Mouse (Mus musculus) cerebellum, postnatal 14 days (tissue): Measurements from ENCODE around the gene Ankrd44.
"Not testable (repeated sequence)": the region's sequence is repeated elsewhere in the genome, so short reads cannot be mapped to it uniquely, and the experiment has no call there.

Experiments
- DNase-seq, 2 experiments: peaks; one replicate each; pipeline ENCODE4 v3.0.0; 2021; ENCODE audit warnings: mixed read lengths in 2 of 2

Ankrd44 gene

DNA sequence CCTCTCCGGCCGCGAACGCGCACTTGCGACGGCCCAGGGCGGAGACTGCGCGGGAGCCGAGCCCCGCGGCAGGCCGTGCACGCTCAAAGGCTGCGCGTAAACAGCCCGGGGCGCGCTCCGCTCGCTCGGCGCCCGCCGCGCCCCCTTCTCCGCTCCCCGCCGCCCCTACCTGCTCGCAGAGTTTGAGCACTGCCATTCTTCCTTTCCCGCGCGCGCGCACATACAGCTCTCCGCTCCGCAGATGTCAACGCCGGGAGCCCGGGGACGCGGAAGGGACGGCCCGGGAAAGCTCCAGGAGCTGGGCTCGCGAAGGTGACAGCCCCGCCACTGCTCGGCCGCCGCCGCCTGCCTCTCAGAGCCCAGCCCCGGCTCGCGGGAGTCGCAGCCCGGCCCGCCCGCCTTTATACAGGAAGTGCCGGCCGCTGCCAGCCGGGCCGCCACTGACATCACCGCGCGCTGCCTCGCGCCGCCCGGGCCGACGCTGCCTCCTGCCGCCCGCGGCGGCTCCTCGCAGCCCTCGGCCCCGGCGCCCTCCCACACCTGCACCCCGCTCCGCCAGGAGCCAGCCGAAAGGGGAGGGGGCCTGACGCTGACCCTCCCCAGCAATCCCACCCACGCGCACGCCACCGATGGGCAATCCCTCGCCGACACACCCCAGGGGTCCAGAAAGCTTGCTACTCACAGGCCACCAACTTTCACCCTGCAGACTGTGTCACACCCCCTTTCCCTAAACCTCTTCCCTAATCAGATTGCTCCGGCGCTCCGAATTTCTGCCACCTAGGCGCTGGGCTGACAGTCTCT lies at the start of gene Ankrd44:
TSS of gene Ankrd44 (minus strand) at position 417 of the 801 bp plus-strand sequence.
- peak; percentile 84 to 85 for DNase-seq

DNA sequence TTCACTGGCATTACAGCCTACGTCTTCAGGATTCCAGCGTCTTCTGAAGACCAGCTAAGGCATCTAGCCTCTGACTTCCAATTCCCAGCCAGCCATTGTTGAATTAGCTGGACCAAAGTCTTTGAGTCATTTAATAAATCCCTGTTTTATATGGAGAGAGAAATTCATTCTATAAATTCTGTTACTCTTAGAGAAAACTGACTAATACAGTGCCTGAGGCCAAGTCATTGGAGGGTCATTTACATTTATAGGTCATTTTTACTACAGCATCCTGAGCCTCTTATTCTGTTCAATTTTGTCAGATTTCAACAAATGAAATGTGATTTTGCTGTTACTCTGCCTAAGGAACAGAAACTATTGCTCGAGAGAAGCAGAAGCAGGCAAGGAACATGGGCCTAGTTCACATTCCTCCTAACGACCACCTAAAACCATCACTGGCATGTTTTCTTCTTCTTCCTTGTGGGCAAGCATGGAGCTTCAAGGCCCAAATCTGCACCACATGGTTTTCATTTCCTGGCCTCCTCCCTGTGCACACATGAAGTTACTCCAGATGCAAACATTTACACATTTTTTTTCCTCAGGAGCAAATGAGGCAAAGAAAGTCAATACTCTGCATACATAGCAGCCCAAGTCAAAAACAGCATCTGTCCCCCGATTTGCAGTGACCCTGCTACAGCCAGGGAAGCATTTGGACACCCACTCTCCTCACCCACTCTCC lies 45.7 kb upstream of the Ankrd44 start:
- DNase-seq: no peak

DNA sequence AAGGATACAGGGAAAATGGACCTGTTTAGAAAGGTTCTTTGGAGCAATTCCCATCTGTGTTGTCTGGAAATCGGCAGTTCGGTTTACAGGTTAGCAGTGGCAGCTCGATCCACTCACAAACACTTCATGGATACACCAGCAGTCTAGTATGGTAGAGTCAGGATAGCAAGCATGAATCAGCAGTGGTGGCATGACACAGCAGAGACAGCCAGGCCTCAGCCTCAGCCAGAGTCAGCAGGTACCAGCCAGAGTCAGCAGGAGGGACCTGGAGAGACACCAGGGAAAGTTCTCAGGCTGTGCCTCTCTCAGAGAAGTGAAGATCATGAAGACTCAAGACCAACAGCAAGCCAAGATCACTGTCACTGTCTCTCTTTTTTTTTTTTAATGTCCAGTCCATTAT lies 40.7 kb upstream of the Ankrd44 start:
- no peak for DNase-seq

DNA sequence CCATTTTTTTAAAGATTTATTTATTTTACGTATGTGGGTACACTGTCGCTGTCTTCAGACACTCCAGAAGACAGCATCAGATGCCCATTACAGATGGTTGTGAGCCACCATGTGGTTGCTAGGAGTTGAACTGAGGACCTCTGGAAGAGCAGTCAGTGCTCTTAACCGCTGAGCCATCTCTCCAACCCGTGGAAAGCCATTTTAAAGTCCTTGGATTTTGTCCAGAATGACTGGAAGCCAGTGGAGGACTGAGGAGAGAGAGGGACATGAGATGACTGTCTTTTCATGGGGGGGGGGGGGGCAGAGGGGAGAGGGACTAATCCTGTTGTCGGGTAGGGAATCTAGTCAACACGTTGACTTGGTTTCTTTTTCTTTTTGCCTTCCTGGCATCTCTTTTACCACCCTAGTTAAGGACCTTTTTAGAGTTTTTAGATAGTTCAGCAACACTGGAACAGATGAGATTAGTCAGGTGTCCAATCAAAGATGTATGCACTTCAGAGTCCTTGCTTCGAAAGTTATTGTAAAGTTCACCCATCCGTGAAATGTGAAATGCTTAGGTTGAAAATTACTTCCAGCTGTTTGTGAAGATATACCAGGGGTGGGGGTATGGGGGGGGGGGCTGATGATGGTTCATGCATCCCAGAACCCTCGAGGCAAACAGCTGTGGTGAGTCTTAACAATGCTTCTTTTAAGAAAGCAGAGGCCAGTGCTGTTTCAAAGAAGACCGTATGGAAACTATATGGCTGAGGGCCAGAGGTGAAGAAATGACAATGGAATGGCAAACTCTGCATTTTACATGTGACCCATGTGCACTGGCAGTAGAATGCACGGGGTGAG lies 39.2 kb upstream of the Ankrd44 start:
- DNase-seq: no peak

DNA sequence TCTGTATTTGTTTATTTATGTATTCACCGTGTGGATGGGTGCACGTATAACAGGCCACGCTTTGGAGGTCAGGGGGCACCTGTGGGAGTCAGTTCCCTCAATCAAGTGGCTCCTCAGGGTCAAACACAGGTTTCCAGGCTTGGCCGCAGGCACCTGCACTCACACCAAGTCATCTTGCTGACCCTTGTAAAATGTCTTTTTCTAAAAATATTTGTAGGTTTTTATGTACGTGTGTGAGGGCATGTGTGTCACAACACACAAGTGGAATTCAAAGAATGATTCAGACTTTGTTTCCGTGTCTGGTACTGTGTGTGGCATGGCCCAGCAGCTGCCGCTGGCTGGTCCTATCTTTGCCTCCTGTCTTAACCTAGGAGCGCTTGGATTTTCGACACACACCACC lies 35.5 kb upstream of the Ankrd44 start:
- no peak for DNase-seq

DNA sequence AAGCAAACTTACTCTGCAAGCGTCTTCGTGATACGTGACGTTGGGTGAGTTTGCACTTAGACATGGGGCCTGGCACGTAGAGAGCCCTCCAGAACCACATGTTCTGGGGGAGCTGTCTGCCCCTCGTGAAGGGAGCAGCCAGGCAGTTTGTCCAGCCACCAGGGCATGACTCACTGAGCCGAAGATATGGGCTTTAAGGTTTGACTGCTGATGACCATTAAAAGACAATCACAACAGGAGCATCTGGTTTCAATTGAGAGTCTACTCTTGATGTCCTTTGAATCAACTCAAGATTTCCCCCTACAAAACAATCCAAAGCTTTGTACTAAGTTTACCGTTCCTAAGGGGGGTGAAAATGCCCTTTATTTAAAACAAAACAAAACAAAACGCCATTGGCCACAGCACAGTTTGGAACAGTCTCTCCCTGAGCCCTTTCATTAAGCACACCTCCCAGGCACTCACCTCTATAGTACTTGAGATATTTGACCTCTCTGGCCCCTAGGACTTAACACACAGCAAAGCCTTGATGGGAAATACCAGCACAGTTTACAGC lies 34.5 kb upstream of the Ankrd44 start:
- DNase-seq: no peak

DNA sequence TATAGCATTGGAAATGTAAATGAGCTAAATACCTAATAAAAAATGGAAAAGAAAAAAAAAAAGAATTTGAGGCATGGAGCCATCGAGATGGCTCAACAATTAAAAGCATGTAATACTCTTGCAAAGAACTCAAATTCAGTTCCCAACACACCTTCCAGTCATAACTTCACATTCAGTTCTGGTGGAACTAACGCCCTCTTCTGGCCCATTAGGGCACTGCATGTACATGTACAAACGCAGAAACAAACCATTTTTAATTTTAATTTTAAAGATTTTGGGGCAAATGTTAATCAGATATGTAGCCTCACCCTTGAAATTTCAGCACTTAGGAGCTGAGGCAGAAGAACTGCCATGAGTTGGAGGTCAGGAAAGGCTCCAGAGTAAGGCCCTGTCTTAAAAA lies 32.3 kb upstream of the Ankrd44 start:
- peak in 1 of 2 experiments; percentile 5 for DNase-seq

DNA sequence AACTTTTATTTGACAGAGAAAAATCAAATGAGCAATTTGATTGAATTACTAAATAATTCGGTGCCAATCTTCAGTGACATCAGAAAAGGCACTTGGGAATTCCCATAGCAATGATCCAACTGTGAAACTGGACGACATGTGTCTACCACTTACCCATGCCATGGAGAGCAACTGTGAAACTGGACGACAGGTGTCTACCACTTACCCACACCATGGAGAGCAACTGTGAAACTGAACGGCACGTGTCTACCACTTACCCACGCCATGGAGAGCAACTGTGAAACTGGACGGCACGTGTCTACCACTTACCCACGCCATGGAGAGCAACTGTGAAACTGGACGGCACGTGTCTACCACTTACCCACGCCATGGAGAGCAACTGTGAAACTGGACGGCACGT lies 30.8 kb upstream of the Ankrd44 start:
- DNase-seq: not testable (repeated sequence)

DNA sequence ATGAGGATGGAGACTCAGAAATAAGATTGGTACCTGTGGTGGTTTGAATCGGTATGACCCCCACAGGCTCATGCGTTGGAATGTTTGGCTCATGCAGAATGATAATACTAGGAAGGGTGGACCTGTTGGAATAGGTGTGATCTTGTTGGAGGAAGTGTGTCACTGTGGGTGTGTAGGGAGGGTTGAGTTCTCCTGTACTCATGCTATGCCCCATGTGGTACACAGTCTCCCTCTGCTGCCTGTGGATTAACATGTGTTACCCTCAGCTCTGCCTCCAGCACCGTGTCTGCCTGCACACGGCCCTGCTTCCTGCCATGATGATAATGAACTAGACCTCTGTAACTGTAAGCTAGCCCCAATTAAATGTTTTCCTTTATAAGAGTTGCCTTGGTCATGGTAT lies 28.7 kb upstream of the Ankrd44 start:
- DNase-seq: no peak

DNA sequence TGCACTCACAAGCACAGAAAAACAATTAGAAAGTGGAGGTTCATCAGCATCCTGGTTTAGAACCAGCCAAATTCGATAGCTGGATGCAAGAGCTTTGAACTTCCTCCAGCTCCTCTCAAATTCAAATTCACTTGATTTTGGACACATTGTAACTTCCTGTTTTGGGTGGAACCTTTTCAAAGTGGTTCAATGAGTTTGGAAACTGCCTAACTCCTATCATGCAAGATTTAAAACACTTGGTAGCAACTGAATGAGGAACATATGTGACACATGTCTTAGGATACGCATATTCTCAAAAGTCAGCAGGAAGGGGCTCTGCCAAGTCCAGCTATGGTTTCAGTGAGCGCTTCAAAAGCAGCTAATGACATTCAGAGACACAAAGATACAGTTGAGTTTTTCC lies 18.5 kb upstream of the Ankrd44 start:
- no peak for DNase-seq

DNA sequence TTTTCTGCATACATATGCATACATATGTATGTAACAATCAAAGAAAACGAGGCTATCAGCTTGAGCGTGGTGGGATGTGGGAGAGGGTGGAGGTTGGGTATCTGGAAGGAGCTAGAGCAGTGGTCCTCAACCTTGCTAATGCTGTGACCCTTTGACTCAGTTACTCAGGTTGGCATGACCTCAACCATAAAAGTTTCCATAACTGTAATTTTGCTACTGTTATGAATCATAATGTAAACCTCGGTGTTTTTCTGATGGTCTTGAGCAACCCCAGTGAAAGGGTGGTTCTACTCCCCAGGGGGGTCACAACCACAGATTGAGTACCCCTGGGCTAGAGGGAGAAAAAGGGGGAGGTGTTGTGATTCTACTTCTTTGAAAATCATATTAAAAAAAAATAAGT lies 9.3 kb upstream of the Ankrd44 start:
- DNase-seq: no peak

DNA sequence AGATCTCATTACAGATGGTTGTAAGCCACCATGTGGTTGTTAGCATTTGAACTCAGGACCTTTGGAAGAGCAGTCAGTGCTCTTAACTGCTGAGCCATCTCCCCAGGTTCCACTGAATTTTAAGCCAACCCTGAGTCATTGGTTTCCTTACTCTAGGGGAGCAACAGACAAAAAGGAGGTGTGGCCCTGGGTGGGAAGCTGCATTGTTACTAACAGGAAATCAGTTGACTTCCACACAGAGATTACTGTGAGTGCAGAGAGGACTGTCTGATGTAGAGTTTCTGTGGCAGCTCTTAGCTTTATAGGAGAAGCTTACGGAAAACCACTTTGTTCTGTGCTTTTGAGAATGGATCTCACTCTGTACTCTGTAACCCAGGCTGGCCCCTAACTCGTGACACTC lies 8.7 kb upstream of the Ankrd44 start:
- no peak for DNase-seq

DNA sequence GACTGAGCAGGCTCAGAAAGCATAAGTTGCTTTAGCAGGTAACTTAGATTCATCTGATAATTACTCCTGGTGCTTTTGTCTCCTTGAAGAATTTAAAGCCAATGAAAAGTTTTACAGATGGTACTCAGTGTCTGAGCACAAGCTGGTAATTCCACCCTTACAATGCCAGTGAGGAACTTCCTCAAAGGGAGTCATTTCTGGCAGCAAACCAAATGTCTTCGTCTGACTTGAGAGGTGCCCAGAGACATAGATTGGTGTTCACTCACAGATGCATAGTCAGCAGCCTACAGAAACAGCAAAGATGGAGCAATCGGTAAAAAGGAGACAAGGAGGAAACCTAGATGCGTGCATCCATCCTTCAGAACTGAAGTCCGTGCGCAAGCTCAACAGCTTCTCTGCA lies 7.5 kb upstream of the Ankrd44 start:
- DNase-seq: no peak

DNA sequence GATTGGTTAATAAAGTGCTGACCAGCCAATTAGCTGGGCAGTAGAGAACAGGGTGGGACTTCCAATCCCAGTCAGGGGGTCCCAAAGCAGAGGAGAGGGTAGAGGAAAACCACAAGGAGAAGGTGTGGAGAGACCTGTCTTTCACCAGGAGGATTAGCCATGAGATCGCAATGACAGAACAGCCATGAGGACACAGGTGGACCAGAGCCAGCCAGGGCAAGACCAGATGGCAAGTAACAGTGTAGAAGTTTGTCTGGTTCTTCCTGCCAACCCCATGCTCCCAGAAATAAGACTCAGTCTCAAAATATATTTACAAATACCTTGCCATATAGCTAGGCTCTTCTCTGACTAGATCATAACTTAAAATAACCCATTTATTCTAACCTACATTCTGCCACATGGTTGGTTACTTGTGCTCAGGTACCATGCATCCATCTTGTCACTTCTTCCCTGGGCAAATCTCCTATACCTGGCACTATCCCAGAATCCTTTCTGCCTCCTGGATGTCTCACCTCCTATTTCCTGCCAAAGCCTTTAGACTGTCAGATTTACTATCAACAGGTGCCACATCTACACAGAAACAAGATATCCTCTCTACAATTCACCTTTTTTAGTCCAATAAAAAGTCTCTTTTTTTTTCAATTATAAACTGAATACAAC lies 6.4 kb upstream of the Ankrd44 start:
- DNase-seq: peak; percentile 79 to 82

DNA sequence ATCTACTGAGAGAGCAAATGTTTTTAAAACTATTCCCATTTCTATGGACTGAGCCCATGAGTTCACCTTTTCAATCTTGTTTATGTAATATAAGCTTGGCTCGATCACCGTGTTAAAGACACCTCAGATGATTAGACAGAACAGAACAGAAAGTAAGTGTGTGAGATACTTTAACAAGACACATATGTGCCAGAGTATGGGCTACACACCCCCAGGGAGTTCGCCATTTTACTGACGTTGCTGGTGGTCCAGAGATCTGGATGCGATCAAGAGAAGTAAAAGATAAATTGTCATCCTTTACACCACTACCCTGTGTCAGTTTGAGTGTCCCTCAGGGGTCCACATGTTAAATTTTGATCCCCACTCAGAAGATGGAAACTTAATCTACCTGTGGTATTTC lies 5.0 kb upstream of the Ankrd44 start:
- no peak for DNase-seq

DNA sequence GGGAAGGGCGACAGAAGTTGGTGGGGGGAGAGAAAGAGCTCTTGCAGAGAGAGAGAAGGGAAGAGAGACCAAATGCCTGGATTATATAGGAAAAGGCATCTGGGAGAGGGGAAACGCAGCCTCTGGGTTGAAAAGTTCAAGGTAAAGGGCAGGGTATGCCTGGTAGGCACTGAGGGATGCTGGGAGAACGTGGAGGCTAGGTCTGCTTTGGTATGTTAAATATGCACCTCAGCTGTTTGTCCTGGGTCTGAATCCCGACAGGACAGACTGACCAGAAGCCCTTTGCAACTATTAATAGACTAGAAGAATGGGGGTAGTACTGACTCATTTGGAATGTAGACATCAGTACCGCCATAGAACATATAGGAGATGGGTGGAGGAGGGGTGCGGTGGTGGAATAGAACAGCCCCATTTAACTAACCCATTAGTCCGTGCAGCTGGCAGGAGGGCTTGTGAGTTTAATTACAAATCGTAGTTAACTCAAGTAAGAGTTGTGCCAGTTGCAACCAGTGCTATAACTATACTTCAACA lies 4.5 kb upstream of the Ankrd44 start:
- DNase-seq: no peak

DNA sequence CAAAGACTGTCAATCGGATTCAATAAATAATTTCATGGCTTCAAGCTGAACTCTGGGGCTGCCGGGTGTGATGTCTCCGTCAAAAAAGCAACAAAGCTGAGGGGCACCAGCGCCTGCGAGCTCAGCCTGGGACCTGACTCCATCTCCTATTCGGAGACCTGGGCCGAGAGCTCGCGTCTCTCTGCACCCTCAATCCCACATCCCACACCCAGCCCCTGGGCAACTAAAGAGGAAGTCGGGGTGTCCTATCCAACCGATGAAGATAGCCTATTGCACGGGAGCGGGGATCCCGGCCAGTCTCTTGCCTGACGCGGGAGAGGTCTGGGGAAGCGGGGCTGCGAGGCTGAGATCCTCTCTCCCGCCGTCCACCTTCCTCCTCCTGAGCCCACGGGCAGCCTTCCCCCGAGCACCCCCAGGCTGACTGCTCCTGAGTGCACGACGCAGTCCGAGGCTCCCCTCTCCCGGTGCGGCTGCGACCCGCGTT lies 694 bp downstream of the Ankrd44 start:
- DNase-seq: peak in 1 of 2 experiments; percentile 52

DNA sequence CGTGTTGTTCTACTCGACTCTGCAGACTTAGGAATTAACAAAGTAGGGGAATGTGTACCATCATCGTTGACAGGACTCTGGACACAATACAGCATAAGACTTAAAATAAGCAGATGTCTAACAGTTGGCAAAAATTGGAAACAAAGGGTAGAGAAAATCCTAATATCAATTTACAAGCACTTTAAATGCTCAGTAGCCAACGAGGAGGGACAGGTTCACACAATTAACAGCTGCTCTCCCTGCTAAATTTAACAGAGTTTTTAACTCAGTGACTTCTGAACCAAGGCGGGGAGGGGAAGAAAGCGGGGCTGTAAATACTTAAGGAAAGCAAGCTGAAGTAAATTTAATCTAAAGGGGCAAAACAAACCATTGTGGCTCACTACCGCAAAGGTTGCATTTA lies 1.4 kb downstream of the Ankrd44 start:
- no peak for DNase-seq

DNA sequence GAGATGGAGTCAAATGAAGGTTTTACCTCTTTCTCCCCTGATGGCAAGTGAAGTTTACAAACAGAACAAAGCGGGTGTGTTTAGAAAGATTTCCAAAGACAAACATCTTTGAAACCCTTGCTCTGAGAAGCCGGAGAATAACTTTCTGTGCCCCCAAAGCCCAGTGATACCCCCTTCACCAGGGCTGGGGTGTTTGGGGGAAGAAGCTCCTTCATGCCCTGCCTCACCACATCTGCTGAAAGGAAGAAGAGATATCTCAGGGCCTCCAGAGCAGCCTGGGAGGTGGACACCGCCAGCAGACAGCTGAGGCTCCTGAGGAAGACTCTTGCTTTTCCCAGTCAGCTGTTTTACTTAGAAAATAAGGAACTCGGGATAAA lies 1.9 kb downstream of the Ankrd44 start:
- no peak for DNase-seq

DNA sequence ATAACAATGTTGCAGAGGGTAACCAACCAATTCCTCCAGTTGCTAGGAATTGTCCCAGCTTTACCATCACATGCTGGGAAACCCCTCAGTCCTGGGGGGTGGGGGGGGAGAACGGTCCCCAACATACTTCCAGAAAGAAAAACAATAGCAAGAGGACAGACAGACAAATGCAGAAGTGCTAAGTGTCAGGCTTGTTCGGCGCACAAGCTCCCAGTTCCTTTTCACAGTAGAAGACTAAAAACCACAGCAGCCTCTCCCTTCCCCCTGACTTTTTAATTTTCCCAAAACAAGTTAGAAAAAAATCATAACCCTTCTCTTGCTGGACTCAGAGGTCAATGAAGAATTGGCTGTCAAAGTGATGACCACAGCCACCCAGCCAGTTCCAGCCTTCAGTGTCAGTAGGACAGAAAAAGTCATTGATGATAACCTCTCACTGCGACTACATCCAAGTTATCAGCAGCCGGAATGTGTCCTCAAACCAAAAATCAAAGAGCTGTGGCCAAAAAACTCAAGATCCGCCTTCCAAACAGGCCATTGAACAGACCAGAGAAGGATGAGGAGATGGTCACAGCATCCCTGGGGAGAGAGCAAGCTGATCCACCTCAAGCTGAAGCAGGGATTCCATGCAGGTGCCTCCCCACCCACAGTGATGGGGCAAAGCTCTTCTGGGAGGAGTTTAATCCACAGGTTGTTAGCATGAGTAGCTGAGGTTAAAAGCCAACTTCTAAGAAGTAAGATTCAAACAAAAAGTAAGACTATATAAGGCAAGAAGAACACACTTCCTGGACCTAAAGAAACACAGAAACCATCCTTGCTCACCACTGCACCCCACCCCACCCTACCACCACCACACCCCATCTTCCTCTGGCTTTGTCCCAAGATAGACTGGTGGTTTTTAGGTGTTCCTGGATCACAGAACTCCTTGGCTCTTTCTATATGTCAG lies 2.5 kb downstream of the Ankrd44 start:
- DNase-seq: no peak

DNA sequence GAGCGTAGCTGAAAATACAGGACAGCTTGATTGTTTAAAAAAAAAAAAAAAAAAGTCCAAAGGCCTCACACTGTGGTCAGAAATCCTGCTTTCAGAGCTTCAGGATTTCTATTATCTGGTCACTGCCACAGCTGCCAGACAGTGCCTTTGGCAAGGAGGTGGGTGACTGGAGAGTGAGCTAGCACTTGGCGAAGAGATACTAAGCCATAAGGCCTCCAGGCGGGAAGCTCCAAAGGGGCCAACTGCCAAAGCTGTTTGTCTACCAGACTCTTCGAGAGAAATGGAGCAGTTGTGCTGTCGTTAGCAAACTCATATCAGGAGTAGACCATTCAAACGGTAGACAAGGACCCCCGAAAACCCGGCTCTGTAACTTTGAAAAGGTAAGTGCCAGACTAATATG lies 3.5 kb downstream of the Ankrd44 start:
- peak; percentile 95 to 97 for DNase-seq
